Mouse (Mus musculus): ENCODE measurements around the gene Grm4. TPM values are rescaled to one million over a fixed set of nuclear protein-coding genes. Genes with fewer than 3 reads are reported as not detected.

Gene Grm4
- polyA plus RNA-seq, 1 experiment from 2014 or later, result 9.1 TPM

GRCm38 (mm10) chr17:27493389-27493788 is 27.8 kb downstream of the Grm4 start:
- 0 out of 2 replicates have a peak, but pooled peaks cover 6% of the 10 kb centered on the region for H3K4me1 ChIP-seq (ENCODE audit: control insufficient read depth, insufficient read depth, low read length)
- no peak overlapping the region for H3K4me3 ChIP-seq (ENCODE audit: low read depth, low read length)
- WGBS, result 93% methylated on average over 4 of the region's 4 CpGs
- ATAC-seq (ENCODE audit: low read depth), result no peak
- no peaks in the 10 kb centered on the region for H3K27me3 ChIP-seq (ENCODE audit: control insufficient read depth, insufficient read depth, low read length)
- no peak overlapping the region for H3K4me2 ChIP-seq (ENCODE audit: low read depth, low read length)
- no peaks in the 10 kb centered on the region for H3K36me3 ChIP-seq (ENCODE audit: control insufficient read depth, insufficient read depth, low read length)
- H3K9ac ChIP-seq (replicated peaks; ENCODE audit: low read depth, low read length), result no peak overlapping the region
- H3K27ac ChIP-seq (ENCODE audit: low read depth, low read length), result no peak overlapping the region
- no peaks in the 10 kb centered on the region for H3K9me3 ChIP-seq (ENCODE audit: control insufficient read depth, low read length)

- 61% methylated on average over 16 of the region's 16 CpGs for WGBS
- Histone ChIP-seq H3K4me1 (ENCODE audit: control insufficient read depth, insufficient read depth, low read length) (peaks cover 18% of the 10 kb centered on the region), H3K9ac (replicated peaks; ENCODE audit: low read depth, low read length) (no peak overlapping the region), H3K27ac (ENCODE audit: low read depth, low read length) (no peak overlapping the region), H3K27me3 (ENCODE audit: control insufficient read depth, insufficient read depth, low read length) (no peaks in the 10 kb centered on the region), H3K4me2 (ENCODE audit: low read depth, low read length) (no peak overlapping the region), H3K36me3 (ENCODE audit: control insufficient read depth, insufficient read depth, low read length) (no peaks in the 10 kb centered on the region), H3K9me3 (ENCODE audit: control insufficient read depth, low read length) (no peaks in the 10 kb centered on the region), H3K4me3 (ENCODE audit: low read depth, low read length) (no peak overlapping the region)
- no peak for ATAC-seq (ENCODE audit: low read depth)
These were observed 32.9 kb downstream of the Grm4 start for GRCm38 (mm10) chr17:27488173-27488823.

GRCm38 (mm10) chr17:27485940-27486339 is 35.3 kb downstream of the Grm4 start:
- 21% methylated on average over 8 of the region's 8 CpGs for WGBS
- H3K27me3 ChIP-seq (ENCODE audit: control insufficient read depth, insufficient read depth, low read length), result no peaks in the 10 kb centered on the region
- no peak overlapping the region for H3K9ac ChIP-seq (replicated peaks; ENCODE audit: low read depth, low read length)
- H3K9me3 ChIP-seq (ENCODE audit: control insufficient read depth, low read length), result no peaks in the 10 kb centered on the region
- no peak for ATAC-seq (ENCODE audit: low read depth)
- H3K4me3 ChIP-seq (ENCODE audit: low read depth, low read length), result no peak overlapping the region
- H3K4me1 ChIP-seq (ENCODE audit: control insufficient read depth, insufficient read depth, low read length), result peaks cover 18% of the 10 kb centered on the region
- H3K36me3 ChIP-seq (ENCODE audit: control insufficient read depth, insufficient read depth, low read length), result no peaks in the 10 kb centered on the region
- H3K4me2 ChIP-seq (ENCODE audit: low read depth, low read length), result no peak overlapping the region
- H3K27ac ChIP-seq (ENCODE audit: low read depth, low read length), result no peak overlapping the region

GRCm38 (mm10) chr17:27483571-27483970 is 37.6 kb downstream of the Grm4 start:
- Histone ChIP-seq H3K4me3 (ENCODE audit: low read depth, low read length) (no peak overlapping the region), H3K27ac (ENCODE audit: low read depth, low read length) (no peak overlapping the region), H3K36me3 (ENCODE audit: control insufficient read depth, insufficient read depth, low read length) (no peaks in the 10 kb centered on the region), H3K27me3 (ENCODE audit: control insufficient read depth, insufficient read depth, low read length) (no peaks in the 10 kb centered on the region), H3K9ac (replicated peaks; ENCODE audit: low read depth, low read length) (no peak overlapping the region), H3K4me1 (ENCODE audit: control insufficient read depth, insufficient read depth, low read length) (peaks cover 22% of the 10 kb centered on the region), H3K4me2 (ENCODE audit: low read depth, low read length) (no peak overlapping the region), H3K9me3 (ENCODE audit: control insufficient read depth, low read length) (no peaks in the 10 kb centered on the region)
- WGBS, result 88% methylated on average over 3 of the region's 3 CpGs
- ATAC-seq (ENCODE audit: low read depth), result no peak

GRCm38 (mm10) chr17:27480143-27481103 is 40.8 kb downstream of the Grm4 start:
- no peak overlapping the region for H3K4me2 ChIP-seq (ENCODE audit: low read depth, low read length)
- H3K27ac ChIP-seq (ENCODE audit: low read depth, low read length), result 0 out of 2 replicates have a peak overlapping the region, but pooled peaks have one; percentile 24
- no peaks in the 10 kb centered on the region for H3K36me3 ChIP-seq (ENCODE audit: control insufficient read depth, insufficient read depth, low read length)
- peaks cover 13% of the 10 kb centered on the region for H3K4me1 ChIP-seq (ENCODE audit: control insufficient read depth, insufficient read depth, low read length)
- no peaks in the 10 kb centered on the region for H3K27me3 ChIP-seq (ENCODE audit: control insufficient read depth, insufficient read depth, low read length)
- no peak overlapping the region for H3K9ac ChIP-seq (replicated peaks; ENCODE audit: low read depth, low read length)
- WGBS, result 54% methylated on average over 29 of the region's 29 CpGs
- H3K9me3 ChIP-seq (ENCODE audit: control insufficient read depth, low read length), result no peaks in the 10 kb centered on the region
- 0 out of 2 replicates have a peak, but pooled peaks have one; percentile 31 for ATAC-seq (ENCODE audit: low read depth)
- H3K4me3 ChIP-seq (ENCODE audit: low read depth, low read length), result no peak overlapping the region

GRCm38 (mm10) chr17:27475650-27476049 is 45.6 kb downstream of the Grm4 start:
- Histone ChIP-seq H3K4me2 (ENCODE audit: low read depth, low read length) (no peak overlapping the region), H3K4me3 (ENCODE audit: low read depth, low read length) (no peak overlapping the region), H3K4me1 (ENCODE audit: control insufficient read depth, insufficient read depth, low read length) (peaks cover 6% of the 10 kb centered on the region; the same call in 1 of the 2 replicates), H3K36me3 (ENCODE audit: control insufficient read depth, insufficient read depth, low read length) (no peaks in the 10 kb centered on the region), H3K27ac (ENCODE audit: low read depth, low read length) (no peak overlapping the region), H3K9ac (replicated peaks; ENCODE audit: low read depth, low read length) (no peak overlapping the region), H3K9me3 (ENCODE audit: control insufficient read depth, low read length) (no peaks in the 10 kb centered on the region), H3K27me3 (ENCODE audit: control insufficient read depth, insufficient read depth, low read length) (no peaks in the 10 kb centered on the region)
- WGBS, result 96% methylated on average over 11 of the region's 11 CpGs
- ATAC-seq (ENCODE audit: low read depth), result no peak

- 36% methylated on average over 6 of the region's 6 CpGs for WGBS
- no peak for ATAC-seq (ENCODE audit: low read depth)
- Histone ChIP-seq H3K27ac (ENCODE audit: low read depth, low read length) (0 out of 2 replicates have a peak overlapping the region, but pooled peaks have one; percentile 18), H3K36me3 (ENCODE audit: control insufficient read depth, insufficient read depth, low read length) (no peaks in the 10 kb centered on the region), H3K9ac (replicated peaks; ENCODE audit: low read depth, low read length) (no peak overlapping the region), H3K27me3 (ENCODE audit: control insufficient read depth, insufficient read depth, low read length) (no peaks in the 10 kb centered on the region), H3K4me2 (ENCODE audit: low read depth, low read length) (no peak overlapping the region), H3K4me1 (ENCODE audit: control insufficient read depth, insufficient read depth, low read length) (peaks cover 6% of the 10 kb centered on the region; the same call in 1 of the 2 replicates), H3K9me3 (ENCODE audit: control insufficient read depth, low read length) (no peaks in the 10 kb centered on the region), H3K4me3 (ENCODE audit: low read depth, low read length) (no peak overlapping the region)
These were observed 54.6 kb downstream of the Grm4 start for GRCm38 (mm10) chr17:27466620-27467019.

GRCm38 (mm10) chr17:27465924-27466323 is 55.3 kb downstream of the Grm4 start:
- peaks cover 6% of the 10 kb centered on the region; the same call in 1 of the 2 replicates for H3K4me1 ChIP-seq (ENCODE audit: control insufficient read depth, insufficient read depth, low read length)
- 0 out of 2 replicates have a peak overlapping the region, but pooled peaks have one; percentile 18 for H3K27ac ChIP-seq (ENCODE audit: low read depth, low read length)
- no peaks in the 10 kb centered on the region for H3K27me3 ChIP-seq (ENCODE audit: control insufficient read depth, insufficient read depth, low read length)
- H3K36me3 ChIP-seq (ENCODE audit: control insufficient read depth, insufficient read depth, low read length), result no peaks in the 10 kb centered on the region
- 47% methylated on average over 8 of the region's 8 CpGs for WGBS
- H3K9me3 ChIP-seq (ENCODE audit: control insufficient read depth, low read length), result no peaks in the 10 kb centered on the region
- ATAC-seq (ENCODE audit: low read depth), result peak; percentile 63; the same call in 1 of the 2 replicates
- H3K4me2 ChIP-seq (ENCODE audit: low read depth, low read length), result no peak overlapping the region
- H3K9ac ChIP-seq (replicated peaks; ENCODE audit: low read depth, low read length), result no peak overlapping the region
- H3K4me3 ChIP-seq (ENCODE audit: low read depth, low read length), result no peak overlapping the region
